Mouse (Mus musculus) CH12.LX (cell line): ENCODE measurements around the gene Etl4. TPM values are rescaled to one million over a fixed set of nuclear protein-coding genes. Genes with fewer than 3 reads are reported as not detected.

Experiments
- DNase-seq: peaks from one replicate; pipeline ENCODE4 v3.0.0-alpha.2; 2013; ENCODE audit errors: extremely low read depth
- H3K27ac ChIP-seq: 2 replicates; pipeline ENCODE4 v1.5.1; 2012; ENCODE audit warnings: low read depth, mild to moderate bottlenecking, control low read depth, moderate library complexity; ENCODE audit not compliant: insufficient read depth
- H3K27me3 ChIP-seq: replicated peaks from 2 replicates; pipeline ENCODE3; 2012; ENCODE audit warnings: inconsistent platforms
- H3K36me3 ChIP-seq, 2 experiments: replicated peaks in 1 of 2; 2 replicates each; pipeline versions ENCODE3 to v1.6.1; 2012; ENCODE audit warnings: inconsistent platforms in 1 of 2, low read length in 1 of 2, mild to moderate bottlenecking in 1 of 2, mixed read lengths in 1 of 2, moderate library complexity in 1 of 2; ENCODE audit not compliant: control insufficient read depth in 1 of 2, insufficient read depth in 1 of 2
- H3K4me1 ChIP-seq, 2 experiments: 2 replicates each; pipeline ENCODE4 v1.6.1; 2012; ENCODE audit warnings: inconsistent platforms in 1 of 2, moderate library complexity in 1 of 2; ENCODE audit not compliant: insufficient read depth in 2 of 2, control insufficient read depth in 1 of 2
- H3K4me2 ChIP-seq: 2 replicates; pipeline ENCODE4 v1.6.1; 2012; ENCODE audit warnings: low read depth, mild to moderate bottlenecking, control low read depth; ENCODE audit not compliant: poor library complexity, insufficient read depth, severe bottlenecking
- H3K4me3 ChIP-seq, 3 experiments: fragments of 150-350 bp in 1 of 3; sonication (generic) in 1 of 3; replicated peaks in 1 of 3; 2 replicates each; pipeline versions ENCODE3 to v1.5.1; 2011 to 2012; ENCODE audit warnings: low read depth in 2 of 3, low read length in 2 of 3, mild to moderate bottlenecking in 2 of 3, moderate library complexity in 2 of 3, control low read depth in 1 of 3, improper control_type of control experiment in 1 of 3, inconsistent platforms in 1 of 3, mixed read lengths in 1 of 3; ENCODE audit not compliant: poor library complexity in 1 of 3
- H3K79me2 ChIP-seq: replicated peaks from 2 replicates; pipeline ENCODE4 v1.6.1; 2012; ENCODE audit warnings: mild to moderate bottlenecking, moderate library complexity; ENCODE audit not compliant: control insufficient read depth, poor library complexity, insufficient read depth, severe bottlenecking; ENCODE audit errors: extremely low read depth
- H3K9ac ChIP-seq: 2 replicates; pipeline ENCODE4 v1.6.1; 2012; ENCODE audit warnings: low read depth, mild to moderate bottlenecking, control low read depth, moderate library complexity; ENCODE audit not compliant: insufficient read depth
- H3K9me3 ChIP-seq: replicated peaks from 2 replicates; pipeline ENCODE3; 2012; ENCODE audit warnings: low read length, inconsistent platforms, mixed read lengths
- BHLHE40 ChIP-seq: IDR thresholded peaks from 2 replicates; pipeline ENCODE4 v1.6.1; 2011; ENCODE audit warnings: mild to moderate bottlenecking, low read depth, low read length, improper control_type of control experiment
- CHD2 ChIP-seq: IDR thresholded peaks from 2 replicates; pipeline ENCODE4 v1.6.1; 2011; ENCODE audit warnings: low read length, improper control_type of control experiment
- E2F4 ChIP-seq: IDR thresholded peaks from 2 replicates; pipeline ENCODE4 v1.6.1; 2011; ENCODE audit warnings: low read depth, low read length, improper control_type of control experiment; ENCODE audit not compliant: insufficient replicate concordance
- EP300 ChIP-seq: IDR thresholded peaks from 2 replicates; pipeline ENCODE4 v1.6.1; 2011; ENCODE audit warnings: low read length, improper control_type of control experiment
- IRF4 ChIP-seq: IDR thresholded peaks from 2 replicates; pipeline ENCODE4 v1.6.1; 2014; ENCODE audit warnings: low read depth, mild to moderate bottlenecking, inconsistent platforms, low read length, improper control_type of control experiment
- MAZ ChIP-seq: IDR thresholded peaks from 2 replicates; pipeline ENCODE4 v1.6.1; 2012; ENCODE audit warnings: low read depth, mild to moderate bottlenecking, inconsistent platforms, low read length, improper control_type of control experiment, moderate library complexity
- NELFE ChIP-seq: IDR thresholded peaks from 2 replicates; pipeline ENCODE4 v1.6.1; 2011; ENCODE audit warnings: low read depth, low read length, improper control_type of control experiment
- POLR2A ChIP-seq: IDR thresholded peaks from 2 replicates; pipeline ENCODE4 v1.6.1; 2011; ENCODE audit warnings: low read depth, mild to moderate bottlenecking, improper control_type of control experiment, low read length
- RCOR1 ChIP-seq: conservative IDR thresholded peaks from 2 replicates; pipeline ENCODE4 v1.6.1; 2012; ENCODE audit warnings: low read depth, mild to moderate bottlenecking, inconsistent platforms, low read length, improper control_type of control experiment
- SIN3A ChIP-seq: IDR thresholded peaks from 2 replicates; pipeline ENCODE4 v1.6.1; 2012; ENCODE audit warnings: low read length, improper control_type of control experiment, inconsistent platforms
- TBP ChIP-seq: conservative IDR thresholded peaks from 2 replicates; pipeline ENCODE4 v1.6.1; 2011; ENCODE audit warnings: low read depth, low read length, improper control_type of control experiment
- TCF12 ChIP-seq: IDR thresholded peaks from 2 replicates; pipeline ENCODE4 v1.6.1; 2014; ENCODE audit warnings: low read depth, mild to moderate bottlenecking, inconsistent platforms, low read length, improper control_type of control experiment
- ZC3H11A ChIP-seq: IDR thresholded peaks from 2 replicates; pipeline ENCODE4 v1.6.1; 2012; ENCODE audit warnings: low read depth, mild to moderate bottlenecking, inconsistent platforms, low read length, improper control_type of control experiment
- ZMIZ1 ChIP-seq: IDR thresholded peaks from 2 replicates; pipeline ENCODE4 v1.6.1; 2012; ENCODE audit warnings: low read depth, mild to moderate bottlenecking, inconsistent platforms, low read length, improper control_type of control experiment
- ZNF384 ChIP-seq: IDR thresholded peaks from 2 replicates; pipeline ENCODE4 v1.6.1; 2012; ENCODE audit warnings: low read depth, low read length, improper control_type of control experiment, inconsistent platforms
- dilution Hi-C: fragments of 300-500 bp; cut with MboI; formaldehyde crosslinking; loops from 2 replicates; pipeline ENCODE4 v1.14.3; 2020; ENCODE audit warnings: low sequenced_read_pairs; ENCODE audit not compliant: extremely low pct_unique_long_range_greater_than_20kb, extremely low pct_ligation_motif_present
- in situ Hi-C: fragments of 300-500 bp; cut with MboI; formaldehyde crosslinking; loops from 3 replicates; pipeline ENCODE4 v1.14.3; 2019; ENCODE audit warnings: low sequenced_read_pairs, low pct_ligation_motif_present, low pct_unique_long_range_greater_than_20kb, mixed read lengths
- polyA plus RNA-seq: library from polyadenylated mRNA; unstranded; fragments of >175 nt; gene quantifications from 2 replicates; pipeline ENCODE4 v1.2.1, GENCODE M21; 2012; ENCODE audit warnings: low read depth; ENCODE audit not compliant: insufficient read length
- total RNA-seq, 2 experiments: library from RNA; depleted of rRNA; stranded (reverse); fragments of 300-350 nt in 1 of 2; fragments of >200 nt in 1 of 2; gene quantifications; 2 replicates each; pipeline ENCODE4 v1.2.3; 2012 to 2014

The Etl4 gene
- total and polyA plus RNA-seq, 3 experiments, result 7.2 to 18.6 (median 11.7) TPM

GRCm38 (mm10) chr2:20508724-20509052, 599.1 kb downstream of the Etl4 start:
- Histone ChIP-seq H3K4me3 (peak overlapping the region; percentile 41 to 51 (median 50)), H3K27me3 (no peaks in the 10 kb centered on the region), H3K4me1 (peaks cover 8 to 37% of the 10 kb centered on the region in 2 experiments), H3K27ac (no peak overlapping the region), H3K36me3 (no peaks in the 10 kb centered on the region), H3K9me3 (no peaks in the 10 kb centered on the region), H3K79me2 (no peaks in the 10 kb centered on the region), H3K9ac (peak overlapping the region; percentile 43), H3K4me2 (peak overlapping the region; percentile 71)
- dilution Hi-C loops, result no loop called here
- DNase-seq, result peak; percentile 72
- in situ Hi-C loops, result no loop called here
- TF ChIP-seq MAZ (0 out of 2 replicates have a peak, but pooled peaks have one; percentile 21), CHD2 (0 out of 2 replicates have a peak, but pooled peaks have one; percentile 22), E2F4 (no peak), TBP (0 out of 2 replicates have a peak, but pooled peaks have one; percentile 19), ZNF384 (peak; percentile 90), EP300 (0 out of 2 replicates have a peak, but pooled peaks have one; percentile 16), TCF12 (0 out of 2 replicates have a peak, but pooled peaks have one; percentile 38), POLR2A (no peak), IRF4 (0 out of 2 replicates have a peak, but pooled peaks have one; percentile 26), RCOR1 (no peak)

GRCm38 (mm10) chr2:20510061-20510460, 600.5 kb downstream of the Etl4 start:
- no peaks in the 10 kb centered on the region for H3K27me3 ChIP-seq
- no peak overlapping the region for H3K4me2 ChIP-seq
- in situ Hi-C loops, result no loop called here
- no peak overlapping the region for H3K9ac ChIP-seq
- no peak for DNase-seq
- no peak overlapping the region for H3K4me3 ChIP-seq
- peaks cover 8 to 34% of the 10 kb centered on the region in 2 experiments for H3K4me1 ChIP-seq
- H3K9me3 ChIP-seq, result no peaks in the 10 kb centered on the region
- dilution Hi-C loops, result no loop called here
- TF ChIP-seq RCOR1, result no peak
- no peak for TF ChIP-seq SIN3A
- no peak for TF ChIP-seq ZC3H11A
- no peak for TF ChIP-seq BHLHE40
- TF ChIP-seq ZMIZ1, result no peak
- TF ChIP-seq NELFE, result no peak
- no peak for TF ChIP-seq EP300
- H3K27ac ChIP-seq, result no peak overlapping the region
- H3K36me3 ChIP-seq, result no peaks in the 10 kb centered on the region
- no peaks in the 10 kb centered on the region for H3K79me2 ChIP-seq
